Mouse (Mus musculus): Measurements from ENCODE around the gene Cotl1.

- TF ChIP-seq CTCF (IDR thresholded peaks at IDR 0.05; ENCODE audit: low read depth) (no peak), EP300 (optimal IDR thresholded peaks at IDR 0.05) (no peak)
These were observed 78.7 kb downstream of the Cotl1 start for GRCm38 (mm10) chr8:119761692-119762091.

All from stomach, postnatal 0 days (tissue).